Mouse (Mus musculus): ENCODE data around the gene Cnn3. TPM values are rescaled to one million over a fixed set of nuclear protein-coding genes. Genes with fewer than 3 reads are reported as not detected.
A peak's percentile ranks its signal among the peaks of the same experiment; 100 is the strongest.

The Cnn3 gene
- polyA plus RNA-seq, 1 experiment = 2.6 TPM

DNA sequence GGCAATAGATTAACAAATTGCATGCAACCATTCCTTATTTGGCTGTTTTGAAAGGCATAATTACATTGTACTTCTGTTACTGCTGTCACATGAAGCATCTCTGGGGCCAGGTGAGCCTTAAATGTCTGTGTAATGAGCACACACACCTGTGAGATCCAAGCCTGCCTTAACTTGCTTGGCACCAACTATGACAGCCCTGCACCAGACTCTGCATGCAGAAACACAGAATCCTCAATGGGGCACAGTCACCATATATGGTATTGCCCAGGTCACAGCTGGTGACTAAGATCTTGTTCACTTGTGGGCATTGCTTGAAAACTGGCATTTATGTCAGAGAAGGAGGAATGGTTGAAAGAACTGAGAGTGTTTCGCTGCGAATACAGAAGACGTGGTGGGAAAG is 36.5 kb downstream of the Cnn3 start:
- no peak overlapping the region for H3K4me3 ChIP-seq (replicated peaks)
- TF ChIP-seq FLI1 (IDR thresholded peaks at IDR 0.05; ENCODE audit: low read length) (no peak), GATA1 (IDR thresholded peaks at IDR 0.05; ENCODE audit: borderline replicate concordance, low read length) (no peak)
- no peaks in the 10 kb centered on the region for H3K36me3 ChIP-seq (replicated peaks; ENCODE audit: low read length)
- peaks cover 16% of the 10 kb centered on the region for H3K27me3 ChIP-seq (replicated peaks)
- peaks cover 15% of the 10 kb centered on the region for H3K4me1 ChIP-seq
- no peaks in the 10 kb centered on the region for H3K9me3 ChIP-seq

DNA sequence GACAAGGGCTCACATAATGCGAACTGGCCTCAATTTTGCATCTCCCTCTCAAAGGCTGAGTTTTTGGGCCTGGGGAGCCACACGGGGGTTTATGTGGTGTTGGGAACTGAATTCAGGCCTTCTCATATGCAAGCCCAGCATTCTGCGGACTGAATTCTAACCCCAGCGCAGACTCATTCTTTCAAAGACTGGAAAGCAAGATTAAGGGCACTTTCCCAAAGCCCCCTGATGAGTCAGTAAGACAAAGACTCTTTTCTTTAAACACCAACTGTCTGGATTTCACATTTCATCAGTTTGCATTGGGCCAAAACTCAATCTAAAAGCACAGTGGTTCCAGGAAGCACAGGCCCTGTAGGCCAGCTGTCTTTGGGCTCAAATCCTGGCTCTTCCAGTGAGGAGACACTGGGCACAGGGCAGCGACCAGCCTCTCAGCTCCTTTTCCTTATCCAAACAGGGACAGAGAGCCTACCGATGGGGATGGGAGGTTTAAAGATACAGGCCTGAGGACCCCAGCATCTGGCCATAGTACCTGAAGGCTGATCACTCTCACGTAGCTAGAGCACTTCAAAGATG is 38.5 kb downstream of the Cnn3 start:
- Histone ChIP-seq H3K36me3 (replicated peaks; ENCODE audit: low read length) (no peaks in the 10 kb centered on the region), H3K9me3 (no peaks in the 10 kb centered on the region), H3K4me1 (peaks cover 13% of the 10 kb centered on the region), H3K4me3 (replicated peaks) (no peak overlapping the region), H3K27me3 (replicated peaks) (peaks cover 14% of the 10 kb centered on the region)
- TF ChIP-seq GATA1 (IDR thresholded peaks at IDR 0.05; ENCODE audit: borderline replicate concordance, low read length) (no peak), FLI1 (IDR thresholded peaks at IDR 0.05; ENCODE audit: low read length) (no peak)

DNA sequence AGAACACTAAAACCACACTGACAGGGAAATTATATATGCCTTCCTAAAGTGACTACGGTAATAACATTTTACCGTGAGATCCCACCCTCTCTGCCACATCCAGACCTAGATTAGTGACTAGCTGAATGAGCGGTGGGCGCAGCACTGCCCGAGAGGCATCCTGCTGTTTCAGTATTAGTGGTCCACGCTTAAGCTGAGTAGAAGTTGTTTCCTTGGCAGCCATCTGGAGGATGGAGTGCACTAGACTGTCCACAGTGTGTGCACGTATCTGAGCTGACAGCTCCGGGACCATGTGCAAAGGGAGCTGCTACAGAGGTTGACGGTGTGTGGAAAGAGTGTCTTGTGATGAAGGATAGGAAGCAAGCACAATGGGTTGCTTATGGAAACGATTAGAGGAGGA is 39.5 kb downstream of the Cnn3 start:
- H3K4me1 ChIP-seq = peaks cover 13% of the 10 kb centered on the region

DNA sequence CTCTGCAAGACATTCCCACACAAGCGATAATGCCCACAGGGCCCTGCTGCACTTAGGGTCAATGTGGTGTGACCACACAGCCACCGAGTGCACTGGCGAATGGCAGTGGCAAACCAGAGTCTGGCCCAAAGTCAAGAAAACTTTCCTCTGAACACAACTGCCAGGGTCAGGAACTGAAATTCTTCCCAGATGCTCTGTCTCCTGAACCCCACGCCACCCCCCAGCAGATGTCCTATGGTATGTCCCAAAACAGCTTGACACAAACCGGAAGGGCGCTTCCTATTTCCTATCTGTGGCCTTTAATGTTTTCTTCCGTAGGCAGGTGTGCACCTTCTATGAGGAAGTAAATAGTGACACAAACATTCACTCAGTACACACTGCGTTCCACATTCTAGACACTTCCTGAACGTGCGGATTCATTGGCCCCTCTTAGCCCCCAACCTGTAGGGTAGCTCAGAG is 40.8 kb downstream of the Cnn3 start:
- no peaks in the 10 kb centered on the region for H3K36me3 ChIP-seq (replicated peaks; ENCODE audit: low read length)

More for the DNA sequence above, 39.5 kb downstream of the Cnn3 start:
- Histone ChIP-seq H3K36me3 (replicated peaks; ENCODE audit: low read length) (no peaks in the 10 kb centered on the region), H3K4me3 (replicated peaks) (peak overlapping the region; percentile 5), H3K9me3 (no peaks in the 10 kb centered on the region), H3K27me3 (replicated peaks) (peaks cover 9% of the 10 kb centered on the region)
- TF ChIP-seq GATA1 (IDR thresholded peaks at IDR 0.05; ENCODE audit: borderline replicate concordance, low read length) = no peak
- TF ChIP-seq FLI1 (IDR thresholded peaks at IDR 0.05; ENCODE audit: low read length) = no peak

DNA sequence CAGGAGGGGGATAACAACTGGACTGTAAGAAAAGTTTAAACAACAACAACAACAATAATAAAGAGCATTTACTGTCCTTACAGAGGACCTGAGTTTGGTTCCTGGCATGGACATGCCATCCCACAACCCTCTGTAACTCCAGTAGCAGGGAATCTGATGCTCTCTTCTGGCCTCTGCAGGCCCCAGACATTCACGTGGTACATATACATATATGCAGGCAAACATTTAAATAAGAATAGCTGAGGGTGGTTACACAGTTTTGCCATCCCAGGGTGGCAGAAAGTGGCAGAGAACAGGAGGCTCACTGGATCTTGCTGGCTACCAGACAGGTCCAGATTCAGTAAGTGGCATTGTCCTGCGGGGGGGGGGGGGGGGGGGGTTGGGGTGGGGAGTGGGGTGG is 41.8 kb downstream of the Cnn3 start:
- no peaks in the 10 kb centered on the region for H3K9me3 ChIP-seq
- H3K4me3 ChIP-seq (replicated peaks) = no peak overlapping the region
- TF ChIP-seq FLI1 (IDR thresholded peaks at IDR 0.05; ENCODE audit: low read length) (no peak), GATA1 (IDR thresholded peaks at IDR 0.05; ENCODE audit: borderline replicate concordance, low read length) (no peak)
- H3K27me3 ChIP-seq (replicated peaks) = peaks cover 6% of the 10 kb centered on the region
- H3K36me3 ChIP-seq (replicated peaks; ENCODE audit: low read length) = no peaks in the 10 kb centered on the region
- peaks cover 10% of the 10 kb centered on the region for H3K4me1 ChIP-seq

More for the DNA sequence above, 40.8 kb downstream of the Cnn3 start:
- Histone ChIP-seq H3K4me1 (peaks cover 13% of the 10 kb centered on the region), H3K27me3 (replicated peaks) (peaks cover 9% of the 10 kb centered on the region), H3K9me3 (no peaks in the 10 kb centered on the region), H3K4me3 (replicated peaks) (no peak overlapping the region)
- TF ChIP-seq GATA1 (IDR thresholded peaks at IDR 0.05; ENCODE audit: borderline replicate concordance, low read length) = no peak
- TF ChIP-seq FLI1 (IDR thresholded peaks at IDR 0.05; ENCODE audit: low read length) = no peak

DNA sequence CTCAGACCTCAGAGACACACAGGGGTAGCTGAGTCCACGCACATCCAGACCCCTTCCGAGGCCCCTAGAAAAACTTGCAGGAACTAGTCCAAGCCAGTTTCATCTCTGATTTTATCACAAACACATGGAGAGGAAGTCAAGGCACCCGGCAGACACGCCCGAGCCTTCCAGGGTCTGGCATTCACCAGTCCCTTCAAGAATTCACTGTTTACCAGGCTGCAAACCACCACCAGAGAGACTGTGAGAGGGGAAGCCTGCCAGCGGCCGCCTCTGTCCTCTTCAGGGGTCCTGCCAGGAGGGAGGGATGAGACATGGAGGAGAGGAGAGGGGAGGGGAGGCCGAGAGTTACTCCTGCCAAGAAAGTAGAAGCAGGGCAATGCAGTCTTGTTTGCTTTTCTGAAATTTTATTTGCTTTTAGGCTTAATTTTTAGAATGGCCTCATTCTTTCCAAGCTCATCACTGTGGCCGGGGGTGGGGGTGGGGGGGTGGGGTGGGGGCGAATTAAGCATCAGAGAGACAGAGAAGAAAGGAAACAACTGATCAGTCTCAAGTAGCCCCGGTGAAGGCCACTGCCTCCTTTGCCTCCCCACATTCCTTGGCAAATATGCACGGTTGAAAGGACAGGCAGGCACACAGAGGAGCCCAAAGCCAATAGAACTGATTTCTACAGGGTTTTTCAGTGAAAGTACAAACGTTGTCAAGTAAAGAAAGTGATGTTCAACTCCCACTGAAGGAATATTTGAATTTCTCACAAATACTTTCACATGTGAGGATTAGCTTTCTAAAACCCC is 43.1 kb downstream of the Cnn3 start:
- H3K4me1 ChIP-seq = peaks cover 12% of the 10 kb centered on the region
- no peak for TF ChIP-seq GATA1 (IDR thresholded peaks at IDR 0.05; ENCODE audit: borderline replicate concordance, low read length)
- TF ChIP-seq FLI1 (IDR thresholded peaks at IDR 0.05; ENCODE audit: low read length) = no peak
- peaks cover 6% of the 10 kb centered on the region for H3K27me3 ChIP-seq (replicated peaks)
- no peak overlapping the region for H3K4me3 ChIP-seq (replicated peaks)
- no peaks in the 10 kb centered on the region for H3K36me3 ChIP-seq (replicated peaks; ENCODE audit: low read length)
- H3K9me3 ChIP-seq = no peaks in the 10 kb centered on the region

DNA sequence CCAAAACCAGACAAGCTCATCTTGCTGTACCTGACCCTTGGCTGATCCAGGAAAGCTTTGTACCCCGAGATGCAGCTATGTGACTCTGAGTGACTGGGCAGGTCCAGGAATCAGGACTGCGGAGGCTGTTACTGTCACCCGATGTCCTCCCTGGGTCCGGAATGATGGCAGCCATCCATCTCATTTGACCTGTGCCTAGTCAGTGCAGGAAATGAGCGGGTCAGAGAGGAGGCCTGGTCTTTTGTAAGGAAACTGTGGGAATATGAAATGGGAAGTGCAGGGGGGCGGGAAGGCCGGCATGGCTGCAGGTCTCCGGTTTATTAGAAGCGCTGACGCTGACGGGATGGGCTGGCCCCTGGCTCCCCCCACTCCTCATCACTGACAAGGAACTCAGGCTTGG is 45.4 kb downstream of the Cnn3 start:
- Histone ChIP-seq H3K36me3 (replicated peaks; ENCODE audit: low read length) (no peaks in the 10 kb centered on the region), H3K4me3 (replicated peaks) (no peak overlapping the region), H3K9me3 (no peaks in the 10 kb centered on the region), H3K27me3 (replicated peaks) (no peaks in the 10 kb centered on the region), H3K4me1 (peaks cover 32% of the 10 kb centered on the region)
- TF ChIP-seq FLI1 (IDR thresholded peaks at IDR 0.05; ENCODE audit: low read length) = no peak
- TF ChIP-seq GATA1 (IDR thresholded peaks at IDR 0.05; ENCODE audit: borderline replicate concordance, low read length) = no peak

DNA sequence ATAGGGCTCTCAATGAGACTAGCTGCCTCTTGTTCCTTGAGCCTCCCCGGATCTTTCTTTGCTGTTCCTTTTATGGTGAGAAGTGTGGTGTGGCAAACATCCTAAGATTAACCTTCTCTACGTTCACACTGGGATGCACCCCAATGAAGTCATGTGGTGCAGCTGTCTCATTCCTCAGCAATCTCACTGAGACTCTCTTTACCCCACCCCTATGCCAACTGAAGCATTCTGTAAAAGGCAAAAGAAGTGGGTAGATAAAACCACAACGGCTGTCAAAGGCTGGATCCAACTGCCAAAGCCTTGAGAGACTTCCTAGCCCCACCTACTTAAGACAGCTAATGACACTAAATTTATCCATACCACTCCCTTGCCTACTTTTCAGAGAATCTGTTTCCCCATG is 48.4 kb downstream of the Cnn3 start:
- no peaks in the 10 kb centered on the region for H3K36me3 ChIP-seq (replicated peaks; ENCODE audit: low read length)
- H3K9me3 ChIP-seq = no peaks in the 10 kb centered on the region
- H3K27me3 ChIP-seq (replicated peaks) = peaks cover 17% of the 10 kb centered on the region
- H3K4me3 ChIP-seq (replicated peaks) = no peak overlapping the region
- no peak for TF ChIP-seq FLI1 (IDR thresholded peaks at IDR 0.05; ENCODE audit: low read length)
- no peak for TF ChIP-seq GATA1 (IDR thresholded peaks at IDR 0.05; ENCODE audit: borderline replicate concordance, low read length)
- peaks cover 38% of the 10 kb centered on the region for H3K4me1 ChIP-seq

DNA sequence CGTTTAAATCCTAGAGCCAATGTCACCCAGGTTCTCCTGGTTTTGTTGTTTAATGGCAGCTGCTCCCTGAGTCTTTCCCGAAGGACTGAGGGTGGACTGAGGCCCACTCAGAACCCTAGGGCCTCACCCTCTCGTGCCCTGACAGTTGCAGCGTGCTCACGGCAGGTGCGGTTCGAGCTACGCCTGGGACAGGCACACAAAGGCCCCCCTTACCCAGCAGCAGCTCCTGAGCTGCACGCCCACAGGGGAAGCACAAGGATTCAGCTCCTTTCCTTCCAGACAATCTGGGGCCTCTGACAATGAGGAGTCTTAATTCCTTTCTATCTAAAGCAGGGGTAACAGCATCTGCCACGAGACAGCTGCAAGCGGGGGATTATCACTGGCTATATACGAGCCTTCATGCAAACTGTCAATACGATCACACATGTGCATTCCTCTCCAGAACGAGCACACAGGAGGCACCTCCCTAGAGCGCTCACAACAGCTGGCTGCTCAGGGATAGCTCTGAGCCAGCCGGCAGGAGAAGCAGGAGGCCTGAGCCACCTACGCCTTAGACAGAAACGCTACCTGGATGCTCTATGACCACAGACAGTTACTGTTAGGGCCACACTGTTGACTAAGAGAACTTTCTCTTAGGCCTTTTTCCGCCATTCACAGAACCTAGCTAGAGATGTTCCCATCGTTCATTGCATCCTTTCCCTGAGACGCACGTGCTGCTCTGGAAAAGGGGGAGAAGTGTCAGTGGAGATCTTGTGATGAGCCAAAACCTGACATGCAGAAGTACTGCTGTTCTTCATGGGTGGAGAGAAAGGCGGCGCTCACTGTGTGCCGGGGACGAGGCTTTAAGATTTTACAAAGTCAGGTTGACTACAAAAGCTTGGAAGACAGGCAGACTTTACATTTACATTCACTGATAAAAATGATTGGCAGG is 54.0 kb downstream of the Cnn3 start:
- TF ChIP-seq FLI1 (IDR thresholded peaks at IDR 0.05; ENCODE audit: low read length) = no peak
- TF ChIP-seq GATA1 (IDR thresholded peaks at IDR 0.05; ENCODE audit: borderline replicate concordance, low read length) = no peak
- Histone ChIP-seq H3K4me3 (replicated peaks) (no peak overlapping the region), H3K4me1 (peaks cover 33% of the 10 kb centered on the region), H3K36me3 (replicated peaks; ENCODE audit: low read length) (no peaks in the 10 kb centered on the region), H3K27me3 (replicated peaks) (peaks cover 45% of the 10 kb centered on the region), H3K9me3 (no peaks in the 10 kb centered on the region)
